Mouse (Mus musculus) olfactory bulb, adult 2 months (tissue): ENCODE measurements around the gene Ulk3. TPM values are rescaled to one million over a fixed set of nuclear protein-coding genes. Genes with fewer than 3 reads are reported as not detected.

Experiments
- H3K27ac ChIP-seq: fragments of 200-500 bp; 2 replicates; pipeline ENCODE4 v1.5.1; 2012; ENCODE audit warnings: low read depth, low read length; ENCODE audit not compliant: insufficient read depth
- H3K4me1 ChIP-seq: fragments of 200-500 bp; 2 replicates; pipeline ENCODE4 v1.6.1; 2012; ENCODE audit warnings: low read length; ENCODE audit not compliant: control insufficient read depth, insufficient read depth
- H3K4me3 ChIP-seq: fragments of 200-500 bp; 2 replicates; pipeline ENCODE4 v1.5.1; 2012; ENCODE audit warnings: mild to moderate bottlenecking, low read depth, low read length, moderate library complexity; ENCODE audit not compliant: insufficient read depth
- CTCF ChIP-seq: fragments of 200-500 bp; IDR thresholded peaks from 2 replicates; pipeline ENCODE4 v1.5.1; 2012; ENCODE audit warnings: low read depth, mild to moderate bottlenecking, low read length, moderate library complexity; ENCODE audit not compliant: insufficient read depth
- POLR2A ChIP-seq: fragments of 200-500 bp; IDR thresholded peaks from 2 replicates; pipeline ENCODE4 v1.6.1; 2012; ENCODE audit warnings: mild to moderate bottlenecking, low read depth, low read length, moderate library complexity; ENCODE audit not compliant: insufficient read depth
- WGBS: fragments of 180-500 bp; shearing (Covaris S2); methylation state at CpG from one replicate; pipeline ENCODE4 v1.1.7; 2018; 5-methylcytosine and 5-hydroxymethylcytosine counted together
- polyA plus RNA-seq: library from polyadenylated mRNA; stranded (reverse); fragments of >200 nt; gene quantifications from 2 replicates; pipeline ENCODE4 v1.2.4, GENCODE M21; 2012; ENCODE audit warnings: low replicate concordance; ENCODE audit not compliant: missing spikeins, insufficient read depth, insufficient read length

Ulk3 gene
- polyA plus RNA-seq, 1 experiment: not detected

- H3K27ac ChIP-seq: no peak overlapping the region
- WGBS: 77% methylated on average over 8 of the region's 8 CpGs
- TF ChIP-seq CTCF (no peak), POLR2A (no peak)
- no peak overlapping the region for H3K4me3 ChIP-seq
- H3K4me1 ChIP-seq: peaks cover 5% of the 10 kb centered on the region; the same call in 1 of the 2 replicates
Observed at GRCm38 (mm10) chr9:57618854-57619253, 29.6 kb downstream of the Ulk3 start.

- Histone ChIP-seq H3K4me1 (peaks cover 5% of the 10 kb centered on the region; the same call in 1 of the 2 replicates), H3K27ac (no peak within 1 kb of the TSS), H3K4me3 (no peak within 1 kb of the TSS)
- WGBS: 92% methylated on average over 5 of the region's 5 CpGs
- no peak for TF ChIP-seq CTCF
Observed at GRCm38 (mm10) chr9:57620674-57621073, 31.4 kb downstream of the Ulk3 start, which contains the start of gene Lman1l. Gene Lman1l, minus strand, starts transcription at chr9:57620774.

- 84% methylated on average over 7 of the region's 7 CpGs for WGBS
- H3K4me3 ChIP-seq: no peak overlapping the region
Observed at GRCm38 (mm10) chr9:57624295-57624694, 35.0 kb downstream of the Ulk3 start.

GRCm38 (mm10) chr9:57625674-57626500 lies 36.6 kb downstream of the Ulk3 start:
- 58% methylated on average over 15 of the region's 15 CpGs for WGBS
- no peak for TF ChIP-seq POLR2A
- no peak for TF ChIP-seq CTCF
- no peak overlapping the region for H3K27ac ChIP-seq
- peaks cover 19% of the 10 kb centered on the region for H3K4me1 ChIP-seq
- no peak overlapping the region for H3K4me3 ChIP-seq

More at GRCm38 (mm10) chr9:57624295-57624694, 35.0 kb downstream of the Ulk3 start:
- TF ChIP-seq POLR2A: no peak
- TF ChIP-seq CTCF: no peak
- H3K4me1 ChIP-seq: peaks cover 5% of the 10 kb centered on the region; the same call in 1 of the 2 replicates
- H3K27ac ChIP-seq: no peak overlapping the region

- WGBS: 90% methylated on average over 17 of the region's 17 CpGs
- Histone ChIP-seq H3K4me3 (no peak overlapping the region), H3K4me1 (peaks cover 30% of the 10 kb centered on the region), H3K27ac (no peak overlapping the region)
- TF ChIP-seq CTCF: no peak
Observed at GRCm38 (mm10) chr9:57627191-57627590, 37.9 kb downstream of the Ulk3 start.

GRCm38 (mm10) chr9:57627892-57628291 lies 38.6 kb downstream of the Ulk3 start:
- TF ChIP-seq POLR2A (no peak), CTCF (no peak)
- Histone ChIP-seq H3K4me3 (no peak overlapping the region), H3K4me1 (peaks cover 32% of the 10 kb centered on the region), H3K27ac (no peak overlapping the region)
- 91% methylated on average over 11 of the region's 11 CpGs for WGBS

GRCm38 (mm10) chr9:57628717-57629116 lies 39.5 kb downstream of the Ulk3 start:
- WGBS: 92% methylated on average over 12 of the region's 12 CpGs
- H3K4me3 ChIP-seq: no peak overlapping the region
- H3K27ac ChIP-seq: no peak overlapping the region
- no peak for TF ChIP-seq CTCF
- TF ChIP-seq POLR2A: no peak
- H3K4me1 ChIP-seq: peaks cover 40% of the 10 kb centered on the region

- no peak overlapping the region for H3K27ac ChIP-seq
- WGBS: 61% methylated on average over 14 of the region's 14 CpGs
Observed at GRCm38 (mm10) chr9:57629118-57629874, 40.0 kb downstream of the Ulk3 start.

GRCm38 (mm10) chr9:57633481-57634024 lies 44.3 kb downstream of the Ulk3 start:
- no peak for TF ChIP-seq POLR2A
- no peak for TF ChIP-seq CTCF
- Histone ChIP-seq H3K4me3 (no peak overlapping the region), H3K4me1 (peaks cover 70% of the 10 kb centered on the region), H3K27ac (peak overlapping the region; percentile 88)
- WGBS: 12% methylated on average over 4 of the region's 4 CpGs

More at GRCm38 (mm10) chr9:57629118-57629874, 40.0 kb downstream of the Ulk3 start:
- no peak for TF ChIP-seq POLR2A
- peak; percentile 86 for TF ChIP-seq CTCF
- Histone ChIP-seq H3K4me3 (no peak overlapping the region), H3K4me1 (peaks cover 45% of the 10 kb centered on the region)
